Mouse (Mus musculus): ENCODE measurements at regions not wholly inside any gene's neighbourhood (a gene's known extent, or its start where the extent isn't known, plus 50 kb on each side); places are given as distances from the start of the nearest gene placed in this dataset.

GRCm38 (mm10) chr6:98846001-98846695, 503.6 kb upstream of the Gm765 start:
- peak overlapping the region in 2 of 3 experiments; percentile 2 to 23 for H3K4me3 ChIP-seq (replicated peaks in 1 of 3; ENCODE audit: low read depth in 2 of 3, low read length in 2 of 3, poor library complexity in 1 of 3)
- DNase-seq (ENCODE audit: extremely low read depth): peak; percentile 74
- H3K9ac ChIP-seq (ENCODE audit: insufficient read depth, low read depth): 0 out of 2 replicates have a peak overlapping the region, but pooled peaks have one; percentile 19
- peak overlapping the region; percentile 85 for H3K4me2 ChIP-seq (ENCODE audit: insufficient read depth, low read depth, poor library complexity, severe bottlenecking)
- H3K27ac ChIP-seq (ENCODE audit: insufficient read depth, low read depth): peak overlapping the region; percentile 87
- no peaks in the 10 kb centered on the region for H3K79me2 ChIP-seq (replicated peaks; ENCODE audit: control insufficient read depth, extremely low read depth, insufficient read depth, poor library complexity, severe bottlenecking)
- H3K27me3 ChIP-seq (replicated peaks): no peaks in the 10 kb centered on the region
- TF ChIP-seq USF2 (conservative IDR thresholded peaks at IDR 0.05; ENCODE audit: low read depth, low read length): no peak
- TF ChIP-seq NELFE (IDR thresholded peaks at IDR 0.05; ENCODE audit: low read depth, low read length): no peak
- 0 out of 2 replicates have a peak, but pooled peaks have one; percentile 72 for TF ChIP-seq SIN3A (IDR thresholded peaks at IDR 0.05; ENCODE audit: low read length)
- TF ChIP-seq ZNF384 (IDR thresholded peaks at IDR 0.05; ENCODE audit: low read depth, low read length): no peak
- no peak for TF ChIP-seq POLR2AphosphoS2 (IDR thresholded peaks at IDR 0.05; ENCODE audit: low read depth, low read length)
- peak; percentile 20; the same call in 1 of the 2 replicates for TF ChIP-seq TBP (conservative IDR thresholded peaks at IDR 0.05; ENCODE audit: low read depth, low read length)
- peak; percentile 59; the same call in 1 of the 2 replicates for TF ChIP-seq ELF1 (IDR thresholded peaks at IDR 0.05; ENCODE audit: low read depth, low read length)
- TF ChIP-seq SMC3 (IDR thresholded peaks at IDR 0.05; ENCODE audit: low read depth, low read length): no peak
- no peak for TF ChIP-seq ZKSCAN1 (IDR thresholded peaks at IDR 0.05; ENCODE audit: borderline replicate concordance, low read depth, low read length)
- TF ChIP-seq USF1 (IDR thresholded peaks at IDR 0.05; ENCODE audit: low read depth, low read length): no peak
- no peak for TF ChIP-seq PAX5 (IDR thresholded peaks at IDR 0.05; ENCODE audit: low read length)
- peak; percentile 75 for TF ChIP-seq ETS1 (conservative IDR thresholded peaks at IDR 0.05; ENCODE audit: low read depth, low read length)
- TF ChIP-seq MAX (IDR thresholded peaks at IDR 0.05; ENCODE audit: low read length): no peak
- no peak for TF ChIP-seq CTCF (conservative IDR thresholded peaks at IDR 0.05 in 1 of 2, IDR thresholded peaks at IDR 0.05 in 1 of 2; ENCODE audit: low read depth in 2 of 2, low read length in 2 of 2)
- no peak for TF ChIP-seq KAT2A (IDR thresholded peaks at IDR 0.05; ENCODE audit: insufficient replicate concordance, low read length)
- TF ChIP-seq MXI1 (IDR thresholded peaks at IDR 0.05; ENCODE audit: low read depth, low read length): no peak
- peak; percentile 9; the same call in 1 of the 2 replicates for TF ChIP-seq JUN (IDR thresholded peaks at IDR 0.05; ENCODE audit: insufficient read depth, low read depth, low read length)
- no peak for TF ChIP-seq E2F4 (IDR thresholded peaks at IDR 0.05; ENCODE audit: insufficient replicate concordance, low read depth, low read length)
- peak; percentile 98 for TF ChIP-seq EP300 (IDR thresholded peaks at IDR 0.05; ENCODE audit: low read length)
- TF ChIP-seq UBTF (IDR thresholded peaks at IDR 0.05; ENCODE audit: low read depth, low read length): no peak
- TF ChIP-seq POLR2A (IDR thresholded peaks at IDR 0.05; ENCODE audit: low read depth, low read length): no peak
- peak; percentile 93 for TF ChIP-seq TCF12 (IDR thresholded peaks at IDR 0.05; ENCODE audit: low read depth, low read length)
- TF ChIP-seq RCOR1 (conservative IDR thresholded peaks at IDR 0.05; ENCODE audit: low read depth, low read length): peak; percentile 89
- TF ChIP-seq MEF2A (IDR thresholded peaks at IDR 0.05; ENCODE audit: borderline replicate concordance, low read depth, low read length): peak; percentile 81
- TF ChIP-seq GABPA (IDR thresholded peaks at IDR 0.05; ENCODE audit: insufficient replicate concordance, low read depth, low read length): no peak
- TF ChIP-seq RAD21 (IDR thresholded peaks at IDR 0.05; ENCODE audit: low read depth, low read length): no peak; the same call in 1 of the 2 replicates
- peak; percentile 52; the same call in 1 of the 2 replicates for TF ChIP-seq JUND (conservative IDR thresholded peaks at IDR 0.05; ENCODE audit: low read depth, low read length)
- TF ChIP-seq IRF4 (IDR thresholded peaks at IDR 0.05; ENCODE audit: low read depth, low read length): peak; percentile 90
- 0 out of 2 replicates have a peak, but pooled peaks have one; percentile 46 for TF ChIP-seq CHD1 (IDR thresholded peaks at IDR 0.05; ENCODE audit: low read depth, low read length)
- peak; percentile 83 for TF ChIP-seq CHD2 (IDR thresholded peaks at IDR 0.05; ENCODE audit: low read length)
- peak; percentile 75 for TF ChIP-seq BHLHE40 (IDR thresholded peaks at IDR 0.05; ENCODE audit: low read depth, low read length)
- no peak for TF ChIP-seq ZC3H11A (IDR thresholded peaks at IDR 0.05; ENCODE audit: low read depth, low read length)
- TF ChIP-seq ZMIZ1 (IDR thresholded peaks at IDR 0.05; ENCODE audit: low read depth, low read length): no peak
- H3K36me3 ChIP-seq (replicated peaks in 1 of 2; ENCODE audit: control insufficient read depth in 1 of 2, insufficient read depth in 1 of 2, low read length in 1 of 2): no peaks in the 10 kb centered on the region
- in situ Hi-C loops (cut with MboI; ENCODE audit: low pct_ligation_motif_present, low pct_unique_long_range_greater_than_20kb, low sequenced_read_pairs): no loop called here
- peaks cover 38 to 86% of the 10 kb centered on the region in 2 experiments for H3K4me1 ChIP-seq (ENCODE audit: control insufficient read depth in 1 of 2, insufficient read depth in 2 of 2)
- dilution Hi-C loops (cut with MboI; ENCODE audit: extremely low pct_ligation_motif_present, extremely low pct_unique_long_range_greater_than_20kb, low sequenced_read_pairs): no loop called here
- no peaks in the 10 kb centered on the region for H3K9me3 ChIP-seq (replicated peaks; ENCODE audit: low read length)

Measured in CH12.LX (cell line).